Mouse (Mus musculus) ZHBTc4 (cell line): ENCODE measurements around the gene Galnt2.

Source experiments
- DNase-seq: peaks from one replicate; pipeline ENCODE4 v3.0.0-alpha.2; 2011; ENCODE audit warnings: low read depth, low spot score

Galnt2 gene

DNA sequence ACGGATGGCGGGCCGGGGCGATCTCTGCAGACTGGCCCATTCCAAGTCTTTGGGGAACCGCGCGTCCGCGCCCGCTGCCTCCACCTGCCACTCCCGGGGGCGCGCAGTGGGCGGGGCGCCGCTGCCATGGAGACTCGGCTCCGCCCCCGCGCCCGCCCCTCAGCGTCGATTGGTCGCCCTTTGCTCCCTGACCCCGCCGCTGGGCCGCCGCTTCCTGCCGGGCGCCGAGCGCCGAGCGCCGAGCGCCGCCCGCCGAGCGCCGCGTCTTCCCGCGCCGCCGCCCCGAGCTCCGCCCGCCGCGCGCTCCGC, at the start of gene Galnt2:
Galnt2 (plus strand) TSS at position 216 of the 309 bp plus-strand sequence.
- DNase-seq = peak; percentile 93

DNA sequence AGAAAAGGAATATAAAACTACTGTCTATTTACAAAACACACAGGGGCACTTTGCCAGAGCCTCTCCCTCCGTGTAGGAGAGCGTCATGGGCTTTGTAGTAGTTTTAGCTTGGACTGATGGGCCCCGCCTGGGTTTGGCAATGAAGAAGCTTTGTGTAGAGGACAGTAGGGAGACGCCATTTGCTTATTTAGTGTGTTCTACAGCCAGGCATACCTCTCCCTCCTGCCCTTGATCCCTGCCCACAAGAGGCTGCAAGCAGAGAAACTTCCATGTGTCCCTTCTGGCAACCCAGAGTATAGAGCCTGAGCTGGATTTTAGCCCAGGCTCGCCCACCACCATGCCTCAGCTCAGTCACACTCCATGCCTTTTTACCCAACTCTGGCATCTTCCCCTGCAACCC, 49.4 kb upstream of the Galnt2 start:
- no peak for DNase-seq

DNA sequence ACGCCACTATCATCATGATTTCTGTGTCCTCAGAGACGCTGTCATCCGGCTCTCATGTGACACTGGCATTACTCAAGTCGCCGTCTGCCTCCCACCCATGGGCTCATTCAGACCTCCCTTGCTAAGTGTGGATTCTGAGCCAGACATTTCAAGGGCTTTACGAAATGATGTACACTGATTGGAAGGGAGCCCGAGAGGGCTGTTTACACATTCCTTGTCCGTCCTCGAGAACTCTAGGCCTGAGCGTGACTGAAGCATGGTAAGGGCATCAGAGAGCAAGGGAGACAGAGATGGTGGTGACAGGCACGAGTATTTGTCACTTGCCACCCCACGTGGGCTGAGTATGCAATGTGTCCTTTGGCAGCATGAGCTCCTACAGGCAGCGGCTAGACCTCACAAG, 49.0 kb upstream of the Galnt2 start:
- DNase-seq = peak; percentile 13

DNA sequence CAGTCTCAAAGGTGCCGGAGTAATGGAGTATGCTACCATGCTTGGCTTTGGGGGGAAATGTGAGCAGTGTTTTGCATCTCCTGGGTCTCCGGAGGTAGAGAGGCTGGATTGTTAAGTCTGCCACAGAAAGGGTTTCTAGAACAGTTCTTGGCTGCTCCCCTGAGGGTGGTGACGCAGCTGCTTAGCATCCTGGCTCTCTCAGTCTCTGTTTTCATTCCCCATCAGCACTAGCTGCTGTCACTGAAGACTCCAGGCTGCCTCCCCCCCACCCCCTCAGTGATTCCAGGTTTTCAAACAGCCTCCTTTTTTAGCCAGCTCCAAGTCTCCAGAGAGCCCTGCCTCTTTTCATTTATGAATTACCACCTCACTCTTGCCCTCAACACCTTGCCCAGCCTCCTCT, 47.1 kb upstream of the Galnt2 start:
- no peak for DNase-seq

DNA sequence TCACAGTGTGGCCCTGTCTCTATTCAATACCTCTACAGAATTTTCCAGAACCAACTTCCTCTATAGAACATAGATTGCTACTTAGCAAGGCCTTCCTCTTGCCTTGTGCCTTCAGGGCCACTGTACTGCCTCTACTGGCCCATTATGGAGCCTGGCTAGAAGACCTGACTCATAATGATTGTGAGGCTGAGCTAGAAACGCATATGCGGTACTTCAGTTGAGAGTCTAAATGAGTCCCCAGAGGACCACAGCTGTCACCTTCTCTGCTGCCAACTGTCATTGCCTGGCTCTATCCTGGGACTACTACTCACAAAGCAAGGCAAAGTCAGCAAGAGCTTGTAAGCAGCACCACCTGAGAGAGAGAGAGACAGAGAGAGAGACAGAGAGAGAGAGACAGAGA, 46.7 kb upstream of the Galnt2 start:
- no peak for DNase-seq

DNA sequence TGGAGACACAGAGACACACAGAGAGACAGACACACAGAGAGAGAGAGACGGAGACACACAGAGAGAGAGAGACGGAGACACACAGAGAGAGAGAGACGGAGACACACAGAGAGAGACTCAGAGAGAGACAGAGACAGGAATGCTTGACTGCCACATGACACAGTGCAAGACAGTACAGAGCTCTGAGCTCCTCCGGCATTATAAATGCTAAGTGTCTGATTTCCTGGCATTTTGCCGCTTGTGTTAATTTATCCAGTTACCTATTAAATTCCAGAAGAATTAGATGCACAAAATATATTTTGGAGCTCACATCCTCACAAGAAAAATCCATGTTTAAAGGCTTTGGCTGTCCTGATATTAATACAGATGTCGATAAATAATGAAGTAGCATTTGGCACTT, 46.1 kb upstream of the Galnt2 start:
- DNase-seq = no peak

DNA sequence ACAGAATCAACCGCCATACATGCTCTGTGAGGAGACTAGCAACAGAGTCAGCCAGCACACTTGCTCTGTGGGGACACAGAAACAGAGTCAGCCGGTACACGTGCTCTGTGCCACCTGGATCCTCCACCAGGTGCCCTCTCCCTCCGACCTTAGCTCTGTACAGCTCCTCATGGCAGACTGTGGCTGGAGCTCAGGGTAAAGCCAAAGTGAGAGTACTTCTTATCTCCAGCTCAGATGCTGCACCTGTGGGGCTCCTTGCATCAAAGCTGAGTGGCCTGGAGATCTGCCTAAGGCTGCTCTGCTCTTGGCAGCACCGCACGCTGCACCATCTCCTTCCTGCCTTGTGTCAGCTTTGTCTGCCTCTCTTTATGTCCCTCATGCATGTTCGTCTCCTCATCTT, 40.8 kb upstream of the Galnt2 start:
- no peak for DNase-seq

DNA sequence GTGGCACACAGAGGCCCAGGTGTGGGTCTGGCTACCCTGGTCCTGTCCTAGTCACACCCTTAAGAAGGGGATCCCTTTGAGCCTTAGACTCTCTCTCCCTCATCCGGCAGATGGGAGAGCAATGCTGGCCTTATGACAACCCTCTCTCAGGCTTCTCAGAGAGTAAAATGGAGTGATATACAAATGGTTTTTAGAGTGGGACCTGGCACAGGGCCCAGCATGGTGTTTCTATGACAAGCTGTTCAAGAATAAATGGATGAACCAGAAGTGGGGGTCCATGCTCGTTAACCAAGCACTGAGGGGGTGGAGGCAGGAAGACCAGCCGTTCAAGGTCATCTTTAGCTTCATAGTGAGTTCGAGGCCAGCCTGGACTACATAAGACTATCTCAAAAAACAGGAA, 38.9 kb upstream of the Galnt2 start:
- no peak for DNase-seq

DNA sequence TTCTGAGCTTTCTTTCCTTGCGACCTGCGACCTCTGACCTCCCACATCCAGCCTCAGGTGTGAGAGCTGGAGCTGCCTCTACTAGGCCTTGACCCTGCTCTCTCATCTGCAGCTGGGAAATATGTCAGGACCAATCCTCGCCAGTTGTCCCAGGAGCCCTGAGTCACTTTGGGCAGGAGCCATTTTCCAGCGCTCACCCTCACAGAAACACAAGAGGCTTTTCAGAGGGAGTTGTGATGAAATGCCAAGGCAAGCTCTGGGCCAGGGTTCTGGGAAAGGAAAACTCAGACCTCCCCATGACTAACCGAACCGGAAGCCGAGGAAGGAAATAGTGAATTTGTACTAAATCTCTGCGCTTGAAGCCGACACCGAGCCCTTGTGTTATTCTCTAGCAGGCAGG, 38.2 kb upstream of the Galnt2 start:
- no peak for DNase-seq

DNA sequence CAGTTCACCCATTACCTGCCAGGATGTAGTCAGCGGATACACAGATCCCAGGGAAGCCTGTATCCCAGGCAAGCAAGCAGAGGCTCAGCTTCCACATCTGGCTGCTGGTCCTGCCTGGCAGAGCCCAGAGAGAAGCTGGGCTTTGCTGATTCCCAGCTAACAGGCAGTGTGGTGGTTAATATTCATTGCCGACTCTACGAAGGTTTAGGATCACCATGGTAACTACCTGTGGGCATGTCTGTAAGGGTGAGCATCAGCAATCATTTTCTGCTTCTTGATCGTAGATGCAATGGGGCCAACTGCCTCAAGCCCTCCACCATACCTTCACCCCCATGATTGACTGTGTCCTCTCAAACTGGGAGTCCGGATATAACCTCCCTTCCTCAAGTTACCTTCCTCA, 37.2 kb upstream of the Galnt2 start:
- DNase-seq = no peak

DNA sequence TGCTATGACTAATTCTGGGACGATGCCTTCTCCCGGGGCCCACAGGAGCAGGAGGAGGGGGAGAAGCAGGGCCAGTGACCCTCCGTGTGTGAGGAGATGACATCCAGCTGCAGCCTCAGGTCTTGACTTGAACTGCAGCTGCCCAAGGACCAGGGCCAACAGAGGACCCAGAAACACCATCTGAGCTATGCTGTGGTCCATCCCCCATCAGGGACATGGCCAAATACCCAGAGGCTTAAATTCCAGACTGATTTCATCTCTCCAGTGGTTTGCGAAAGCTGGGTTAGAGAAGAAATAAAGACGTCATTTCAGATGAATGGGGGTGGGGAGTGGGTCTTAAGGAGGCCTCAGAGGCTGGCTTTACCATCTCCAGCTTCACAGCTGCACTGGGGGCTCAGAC, 35.0 kb upstream of the Galnt2 start:
- no peak for DNase-seq

DNA sequence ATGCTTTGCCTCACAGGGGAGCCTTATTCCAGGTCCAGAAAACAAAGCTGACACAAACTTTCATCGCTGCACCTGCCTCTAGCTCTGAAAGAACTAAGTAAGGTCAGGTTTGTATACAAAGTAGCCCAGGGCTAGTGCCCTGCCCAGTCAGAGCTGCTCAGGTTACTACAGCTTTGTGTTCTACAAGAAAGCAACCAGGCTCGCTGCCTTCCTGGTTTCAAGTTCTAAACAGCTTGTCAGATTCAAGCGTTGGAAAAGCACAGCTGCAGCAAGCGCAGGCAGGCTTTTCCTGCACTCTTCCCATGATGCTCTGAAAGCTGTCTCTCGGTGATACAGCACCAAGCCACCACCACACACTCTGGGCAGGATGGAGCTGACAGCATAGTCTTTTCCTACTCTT, 34.4 kb upstream of the Galnt2 start:
- peak; percentile 65 for DNase-seq

DNA sequence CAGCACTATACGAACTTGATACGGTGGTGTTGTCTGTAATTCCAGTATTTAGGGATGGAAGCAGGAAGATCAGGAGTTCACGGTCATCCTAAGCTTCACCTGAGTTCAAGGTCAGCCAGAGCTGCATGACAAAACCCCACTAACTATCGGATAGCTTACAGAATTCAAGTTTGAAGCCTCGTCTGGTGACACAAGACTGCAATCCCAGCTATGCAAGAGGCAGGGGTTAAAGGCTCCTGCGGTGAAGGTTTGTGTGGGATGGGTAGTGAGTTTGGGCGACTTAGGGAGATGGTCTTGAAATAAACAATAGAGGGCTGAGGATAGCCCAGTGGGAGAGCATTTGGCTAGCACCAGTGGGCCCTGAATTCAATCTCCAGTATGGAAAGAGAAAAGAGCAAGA, 33.0 kb upstream of the Galnt2 start:
- peak; percentile 86 for DNase-seq

DNA sequence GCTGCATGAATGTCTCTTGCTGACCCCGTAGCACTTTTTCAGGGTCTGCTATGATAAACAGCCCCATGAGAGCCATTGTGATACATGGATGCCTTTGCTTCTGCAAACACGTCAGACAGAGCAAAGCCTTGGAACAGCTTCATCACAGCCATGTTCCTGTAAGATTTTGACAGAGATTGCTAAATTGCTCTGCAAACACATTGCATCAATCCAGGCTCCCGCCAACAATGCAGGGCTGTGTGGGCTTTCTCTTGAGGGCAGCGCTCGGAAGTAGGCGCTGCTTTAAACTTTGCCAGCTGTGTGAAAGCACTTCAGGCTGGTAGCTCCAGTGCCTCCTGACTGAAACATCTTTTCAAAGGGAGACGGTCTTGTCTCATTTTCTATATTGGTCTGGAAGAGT, 30.8 kb upstream of the Galnt2 start:
- DNase-seq = no peak

DNA sequence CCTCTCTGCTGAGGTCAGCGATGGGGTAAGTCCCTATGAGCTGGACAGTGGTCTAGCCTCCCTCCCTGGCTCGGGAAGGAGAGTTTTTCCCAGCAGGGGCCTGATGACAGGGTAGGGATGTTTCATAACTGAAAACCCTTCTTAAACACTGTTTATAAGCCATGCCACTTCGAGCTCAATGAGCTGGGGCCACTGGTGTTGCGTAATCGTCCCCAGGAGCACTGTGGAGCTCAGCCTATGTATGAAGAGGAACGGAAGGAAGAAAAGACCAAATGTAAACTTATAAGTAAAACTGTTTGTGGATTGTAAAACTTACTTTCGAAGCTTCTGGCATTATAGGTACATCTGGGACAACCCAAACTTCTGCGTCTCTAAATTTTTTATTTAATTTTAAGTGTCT, 29.5 kb upstream of the Galnt2 start:
- DNase-seq = no peak

DNA sequence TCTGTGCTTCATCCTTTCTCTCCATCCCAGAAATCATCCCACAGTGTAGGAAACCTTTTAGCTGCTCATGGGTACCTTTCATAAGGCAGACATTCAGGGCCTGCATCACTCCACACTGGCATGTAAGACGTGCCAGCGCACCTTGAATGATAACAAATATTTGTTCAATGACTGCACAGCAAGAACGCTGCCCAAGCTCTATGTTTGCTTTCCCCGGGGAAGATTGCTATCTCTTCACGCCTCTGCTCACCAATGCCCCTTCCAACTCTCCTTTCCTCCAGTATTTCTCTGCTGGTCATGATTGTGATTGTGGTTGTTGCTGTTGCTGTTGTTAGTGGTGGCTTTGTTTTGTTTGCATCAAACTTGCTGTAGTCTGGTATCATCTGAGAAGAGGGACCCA, 28.3 kb upstream of the Galnt2 start:
- DNase-seq = no peak

DNA sequence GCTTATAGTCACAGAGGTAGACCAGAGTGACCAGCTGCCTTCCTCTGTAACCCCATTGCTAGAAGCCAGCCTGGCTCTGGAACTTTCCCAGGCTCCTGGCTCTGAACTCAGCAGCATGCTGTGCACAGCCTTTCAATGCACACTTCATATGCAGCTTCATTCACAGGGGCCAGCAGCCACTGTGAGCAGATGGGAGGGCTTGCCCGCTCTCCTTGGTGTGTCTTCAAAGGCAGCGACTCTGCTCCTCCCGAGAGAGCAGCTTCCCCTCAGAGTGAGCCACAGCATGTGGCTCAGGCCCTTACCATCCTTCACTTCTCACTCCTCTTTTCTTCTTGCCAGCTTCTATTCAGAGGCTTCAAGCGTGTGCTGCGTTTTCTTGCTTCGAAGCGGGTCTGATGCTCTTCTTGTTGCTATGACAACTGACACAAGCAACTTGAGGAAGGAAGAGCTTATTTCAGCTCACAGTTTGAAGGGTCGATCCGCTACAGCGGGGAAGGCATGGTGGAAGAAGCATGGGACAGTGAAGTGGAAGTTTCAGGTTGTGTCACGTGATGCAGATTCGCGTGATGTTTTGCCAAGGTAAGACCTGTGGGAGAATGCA, 27.1 kb upstream of the Galnt2 start:
- DNase-seq = peak; percentile 22

DNA sequence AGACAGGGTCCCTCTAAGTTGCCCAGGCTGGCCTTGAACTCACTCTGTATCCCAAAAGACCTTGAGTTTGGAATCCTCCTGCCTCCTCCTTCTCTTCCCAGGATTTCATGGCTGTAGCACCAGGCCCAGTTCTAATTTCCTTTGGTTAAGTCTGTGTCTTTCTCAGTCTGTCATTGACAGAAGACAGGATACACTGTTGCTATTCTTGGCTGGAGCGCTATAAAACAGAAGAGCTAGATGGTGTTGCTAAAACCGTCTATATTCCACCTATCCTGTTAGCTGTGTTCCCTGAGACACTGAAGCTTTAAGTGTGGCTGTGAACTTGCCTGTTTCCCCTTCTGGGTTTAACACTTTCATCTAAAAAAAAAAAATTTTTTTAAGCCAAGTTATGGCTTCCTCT, 19.0 kb upstream of the Galnt2 start:
- no peak for DNase-seq

DNA sequence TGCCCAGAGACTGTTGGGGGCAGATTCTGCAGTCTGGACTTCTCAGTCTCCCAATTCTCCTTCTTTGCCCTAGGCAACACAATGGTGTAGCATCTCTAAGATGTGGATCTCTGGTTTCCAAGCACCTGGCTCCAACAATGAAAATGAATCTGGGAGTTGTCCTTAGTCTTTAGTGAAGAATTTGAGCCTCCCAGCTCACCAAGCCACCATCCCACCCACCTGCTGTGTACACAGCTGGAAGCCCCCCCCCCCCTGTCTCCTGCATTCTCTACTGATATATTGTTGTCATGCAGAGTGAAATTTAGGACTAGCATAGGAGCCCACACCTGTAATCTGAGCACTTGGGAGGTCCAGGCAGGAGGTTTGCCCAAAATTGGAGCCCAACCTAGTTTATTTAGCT, 14.2 kb upstream of the Galnt2 start:
- peak; percentile 97 for DNase-seq

DNA sequence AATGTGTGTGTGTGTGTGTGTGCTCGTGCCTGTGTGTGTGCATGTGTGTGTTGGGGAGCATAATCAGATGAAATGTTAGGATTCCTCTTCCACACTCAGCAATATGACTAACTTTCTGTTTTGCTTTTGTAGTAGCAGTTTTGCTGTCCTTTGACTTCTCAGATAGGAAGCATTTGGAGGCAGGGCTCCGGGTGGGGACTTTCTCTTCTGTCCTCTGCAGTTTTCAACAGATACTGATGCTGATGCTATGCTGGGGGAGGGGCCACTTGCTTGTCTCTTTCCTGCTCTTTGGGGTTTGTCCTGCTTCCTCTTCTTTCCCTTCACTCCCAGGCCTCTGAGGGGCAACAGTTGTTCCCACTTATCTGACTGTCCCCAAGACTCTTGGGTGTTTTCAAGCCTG, 1.3 kb upstream of the Galnt2 start:
- no peak for DNase-seq

DNA sequence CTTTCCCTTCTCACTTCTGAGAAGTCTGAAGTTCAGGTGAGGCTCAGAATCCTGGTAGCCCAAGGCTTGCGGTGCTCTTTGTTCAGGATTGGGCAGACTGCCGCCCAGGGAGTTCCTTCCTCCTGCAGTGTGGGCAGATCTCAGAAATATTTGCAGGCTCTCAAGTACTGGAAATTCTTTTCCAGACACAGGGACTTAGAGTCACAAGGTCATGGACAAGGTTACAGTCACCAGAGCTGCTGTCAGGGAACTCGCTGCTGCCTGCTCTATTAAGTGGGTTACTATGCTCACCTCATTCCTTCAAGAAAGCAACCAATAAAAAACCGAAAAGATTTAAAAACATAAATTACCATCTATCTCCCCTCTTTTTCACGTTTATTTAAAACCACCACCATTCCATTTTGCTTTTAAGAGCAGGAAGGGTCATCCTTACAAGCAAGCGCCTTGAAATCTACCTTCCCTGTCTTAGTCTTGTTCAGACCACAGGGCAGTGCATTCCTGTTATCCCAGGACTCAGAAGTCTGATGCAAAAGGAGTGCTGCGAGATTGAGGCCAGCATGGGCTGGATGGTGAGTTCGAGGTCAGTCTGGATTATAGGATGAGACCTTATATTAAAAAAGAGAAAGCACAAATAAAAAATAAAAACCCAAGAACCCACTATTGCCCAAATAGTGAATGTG, 555 bp upstream of the Galnt2 start:
- peak; percentile 53 for DNase-seq

DNA sequence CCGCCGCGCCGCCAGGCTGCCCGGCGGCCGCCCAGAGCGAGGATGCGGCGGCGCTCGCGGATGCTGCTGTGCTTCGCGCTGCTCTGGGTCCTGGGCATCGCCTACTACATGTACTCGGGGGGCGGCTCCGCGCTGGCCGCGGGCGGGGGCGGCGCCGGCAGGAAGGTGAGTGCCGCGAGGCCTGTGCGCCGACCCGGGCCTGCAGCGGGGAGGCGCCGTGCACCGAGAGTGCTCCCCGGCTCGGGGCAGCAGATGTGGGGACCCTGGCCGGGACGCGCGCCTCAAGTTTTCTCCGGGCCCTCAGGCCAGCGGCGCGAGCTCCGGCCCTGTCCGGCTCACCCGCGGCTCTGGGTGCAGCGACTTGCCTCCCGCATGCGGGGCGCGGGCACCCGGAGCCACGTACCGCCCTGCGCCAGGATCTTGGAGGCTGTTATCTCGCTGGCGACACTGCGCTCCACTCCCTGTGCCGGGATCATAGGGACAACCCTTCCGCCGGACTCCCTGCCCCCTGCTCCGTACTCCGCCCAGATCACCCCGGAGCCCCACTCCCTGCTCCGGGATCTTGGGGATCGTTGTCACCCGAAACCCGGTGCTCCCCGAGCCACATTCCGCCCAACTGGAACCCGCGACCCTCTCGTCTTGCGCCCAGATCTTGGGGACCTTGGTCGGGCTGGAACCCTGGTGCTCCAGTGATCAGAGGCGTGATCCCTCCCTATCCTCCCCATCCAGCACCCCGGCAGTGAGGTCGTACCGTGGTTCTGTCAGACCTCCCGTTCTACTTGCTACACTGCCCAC, 491 bp downstream of the Galnt2 start:
- DNase-seq = peak; percentile 88

DNA sequence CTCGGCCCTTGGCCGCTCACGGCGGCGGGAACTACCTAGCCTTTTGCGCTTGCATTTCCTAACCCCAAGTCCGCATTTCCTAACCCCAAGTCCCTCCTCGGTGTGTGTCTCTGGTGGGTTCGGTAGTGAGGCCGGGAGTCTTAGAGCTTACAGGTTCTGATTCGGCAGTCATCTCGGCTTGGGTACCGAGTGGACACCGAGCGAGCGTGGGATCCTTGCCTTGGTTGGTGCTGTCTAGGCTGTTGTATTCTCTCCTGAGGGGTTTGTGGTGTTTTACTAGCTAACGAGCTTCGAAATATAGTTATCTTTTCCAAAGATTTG, 1.0 kb downstream of the Galnt2 start:
- no peak for DNase-seq
